Mouse (Mus musculus) lung, postnatal 0 days (tissue): ENCODE measurements around the gene Tcte1.

Source experiments
- CTCF ChIP-seq: IDR thresholded peaks from 2 replicates; pipeline ENCODE4 v1.5.1; 2016; ENCODE audit warnings: antibody characterized with exemption, mild to moderate bottlenecking
- EP300 ChIP-seq: IDR thresholded peaks from 2 replicates; pipeline ENCODE4 v1.6.1; 2016; ENCODE audit warnings: antibody characterized with exemption, mild to moderate bottlenecking, control low read depth

- TF ChIP-seq EP300 (no peak), CTCF (no peak)
Observed at GRCm38 (mm10) chr17:45542705-45543104, 19.5 kb downstream of the Tcte1 start.
